Mouse (Mus musculus) forebrain, embryonic 11.5 days (tissue): ENCODE measurements around the gene Atxn1l. TPM values are rescaled to one million over a fixed set of nuclear protein-coding genes. Genes with fewer than 3 reads are reported as not detected.

Experiments
- ATAC-seq: fragments of 200-750 bp; cut with Nextera tagmentation; replicated peaks from 2 replicates; pipeline ENCODE4 v1.8.0; 2017; ENCODE audit warnings: moderate TSS enrichment; ENCODE audit not compliant: low FRiP score
- DNase-seq: peaks from one replicate; pipeline ENCODE4 v3.0.0-alpha.2; 2017; ENCODE audit warnings: low spot score
- H3K27ac ChIP-seq: fragments of 300-500 bp; sonication (generic); 2 replicates; pipeline ENCODE4 v1.5.1; 2014; ENCODE audit warnings: low read depth, low read length
- H3K27me3 ChIP-seq: fragments of 300-500 bp; sonication (generic); 2 replicates; pipeline ENCODE4 v1.6.1; 2014; ENCODE audit warnings: mild to moderate bottlenecking, low read length, mixed read lengths; ENCODE audit not compliant: control insufficient read depth, insufficient read depth
- H3K36me3 ChIP-seq: fragments of 300-500 bp; sonication (generic); 2 replicates; pipeline ENCODE4 v1.6.1; 2014; ENCODE audit warnings: mild to moderate bottlenecking, low read length, moderate library complexity, mixed read lengths; ENCODE audit not compliant: control insufficient read depth, insufficient read depth
- H3K4me1 ChIP-seq: fragments of 300-500 bp; sonication (generic); replicated peaks from 2 replicates; pipeline ENCODE4 v1.6.1; 2014; ENCODE audit warnings: low read length, mixed read lengths; ENCODE audit not compliant: control insufficient read depth, insufficient read depth
- H3K4me2 ChIP-seq: fragments of 300-500 bp; sonication (generic); 2 replicates; pipeline ENCODE4 v1.6.1; 2014; ENCODE audit warnings: low read depth, mild to moderate bottlenecking, low read length, moderate library complexity, mixed read lengths; ENCODE audit not compliant: severe bottlenecking
- H3K4me3 ChIP-seq: fragments of 300-500 bp; sonication (generic); 2 replicates; pipeline ENCODE4 v1.5.1; 2014; ENCODE audit warnings: low read depth, low read length
- H3K9ac ChIP-seq: fragments of 300-500 bp; sonication (generic); 2 replicates; pipeline ENCODE4 v1.6.1; 2014; ENCODE audit warnings: low read length
- H3K9me3 ChIP-seq: fragments of 300-500 bp; sonication (generic); 2 replicates; pipeline ENCODE4 v1.6.1; 2016; ENCODE audit warnings: low read length, mixed read lengths; ENCODE audit not compliant: control insufficient read depth
- WGBS: fragments of 180-500 bp; shearing (Covaris S2); extraction: QIAGEN DNeasy Blood & Tissue Kit; methylation state at CpG from one replicate; pipeline ENCODE4 v1.1.7; 2014; 5-methylcytosine and 5-hydroxymethylcytosine counted together
- polyA plus RNA-seq: library from polyadenylated mRNA; unstranded; fragments of >200 nt; fragmentation: Nextera tagmentation; extraction: Ambion mirVana; gene quantifications from 2 replicates; pipeline ENCODE4 v1.2.1, GENCODE M21; 2014

Gene Atxn1l
- polyA plus RNA-seq, 1 experiment from 2014 or later = 8.3 TPM

DNA sequence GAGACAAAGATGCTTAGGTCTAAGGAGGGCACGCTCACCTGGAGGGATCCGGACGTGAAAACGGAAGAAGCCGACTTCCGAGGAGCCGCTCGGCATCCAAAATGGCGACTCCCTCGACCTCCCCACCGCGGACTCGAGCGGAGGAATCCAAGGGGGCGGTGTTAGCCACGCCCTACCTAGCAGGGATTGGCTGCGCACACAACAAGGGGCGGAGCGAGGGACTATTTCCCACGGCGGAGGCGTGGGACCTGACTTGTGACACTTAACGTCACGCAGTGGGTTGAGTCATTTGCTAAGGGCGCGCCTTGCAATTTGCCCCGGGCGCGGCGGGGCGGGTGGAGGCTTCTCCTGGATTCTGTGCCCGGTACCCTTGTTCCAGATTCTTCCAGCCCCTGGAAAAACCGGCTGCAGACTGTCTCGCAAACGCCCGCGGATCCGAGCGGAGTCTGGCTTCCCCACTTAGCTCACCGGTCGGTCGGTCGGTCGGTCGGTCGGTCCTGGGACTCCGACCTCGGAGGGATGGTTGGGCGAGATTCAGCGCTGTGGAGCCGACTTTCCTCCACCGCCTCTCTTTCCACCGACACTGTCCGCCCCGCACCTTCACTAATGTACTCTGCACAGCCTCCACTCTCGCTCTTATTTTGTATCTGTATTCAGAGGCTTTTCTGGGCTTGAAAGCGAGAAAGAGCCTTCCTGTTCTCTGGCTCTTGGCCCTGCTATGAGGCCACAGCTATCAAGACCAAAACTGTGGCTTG, 44.2 kb downstream of the Atxn1l start, which contains the start of gene Ist1:
Ist1 (minus strand) TSS at position 115 of the 755 bp plus-strand sequence.
- peaks cover 4% of the 10 kb centered on the region; the same call in 1 of the 2 replicates for H3K4me1 ChIP-seq
- ATAC-seq = peak; percentile 98
- peak within 1 kb of the TSS; percentile 66 for H3K4me2 ChIP-seq
- H3K9me3 ChIP-seq = no peaks in the 10 kb centered on the region
- peak; percentile 99 for DNase-seq
- under 1% methylated on average over 57 of the region's 57 CpGs for WGBS
- no peaks in the 10 kb centered on the region for H3K27me3 ChIP-seq
- no peaks in the 10 kb centered on the region for H3K36me3 ChIP-seq
- peak within 1 kb of the TSS; percentile 41; the same call in 1 of the 2 replicates for H3K27ac ChIP-seq
- H3K4me3 ChIP-seq = peak within 1 kb of the TSS; percentile 97
- H3K9ac ChIP-seq = peak within 1 kb of the TSS; percentile 97

- no peaks in the 10 kb centered on the region for H3K27me3 ChIP-seq
- peak overlapping the region; percentile 48 for H3K4me2 ChIP-seq
- ATAC-seq = peak; percentile 71
- H3K4me3 ChIP-seq = peak overlapping the region; percentile 97
- no peaks in the 10 kb centered on the region for H3K36me3 ChIP-seq
- WGBS = under 1% methylated on average over 38 of the region's 38 CpGs
- H3K9ac ChIP-seq = peak overlapping the region; percentile 97
- DNase-seq = no peak
- peak overlapping the region; percentile 41; the same call in 1 of the 2 replicates for H3K27ac ChIP-seq
- peaks cover 4% of the 10 kb centered on the region; the same call in 1 of the 2 replicates for H3K4me1 ChIP-seq
- H3K9me3 ChIP-seq = no peaks in the 10 kb centered on the region
These were observed 44.9 kb downstream of the Atxn1l start for GRCm38 (mm10) chr8:109692443-109693145.

DNA sequence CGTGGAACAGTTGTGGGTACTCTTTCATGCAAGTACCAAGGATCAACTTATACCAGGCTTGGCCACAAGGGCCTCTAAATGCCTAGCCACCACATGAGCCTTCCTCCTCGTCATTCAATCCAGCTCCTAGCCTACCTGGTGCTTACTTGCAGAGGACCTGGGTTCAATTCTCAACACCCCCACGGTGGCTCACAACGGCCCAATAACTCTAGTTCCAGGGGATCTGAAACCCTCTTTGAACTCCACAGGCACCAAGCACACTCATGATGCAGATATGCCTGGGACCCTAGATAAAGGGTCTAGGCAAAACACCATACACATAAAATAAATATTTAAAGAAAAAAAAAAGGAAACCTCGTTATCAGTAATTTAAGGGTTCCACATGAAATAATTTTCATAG, 45.8 kb downstream of the Atxn1l start:
- Histone ChIP-seq H3K4me2 (peak overlapping the region; percentile 48), H3K9me3 (no peaks in the 10 kb centered on the region), H3K27ac (no peak overlapping the region; the same call in 1 of the 2 replicates), H3K27me3 (no peaks in the 10 kb centered on the region), H3K9ac (peak overlapping the region; percentile 97), H3K36me3 (no peaks in the 10 kb centered on the region), H3K4me3 (peak overlapping the region; percentile 97), H3K4me1 (peaks cover 4% of the 10 kb centered on the region; the same call in 1 of the 2 replicates)
- DNase-seq (peak; percentile 54), ATAC-seq (no peak)
- 65% methylated on average over 5 of the region's 5 CpGs for WGBS

DNA sequence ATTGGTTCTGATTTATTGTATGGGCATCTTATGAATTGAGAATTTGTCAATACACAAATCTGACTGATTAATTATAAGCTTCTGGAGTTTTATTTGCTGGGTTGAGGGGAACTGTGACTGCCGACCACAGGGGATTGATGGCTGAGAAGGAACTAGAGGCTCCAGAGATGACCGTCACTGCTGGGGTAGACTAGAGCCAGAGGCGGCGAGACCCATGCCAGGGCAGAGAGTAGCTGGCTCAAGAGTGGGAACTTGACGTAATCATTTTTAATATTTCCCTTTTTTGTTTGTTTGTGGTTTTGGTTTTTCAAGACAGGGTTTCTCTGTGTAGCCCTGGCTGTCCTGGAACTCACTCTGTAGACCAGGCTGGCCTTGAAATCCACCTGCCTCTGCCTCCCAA, 50.3 kb downstream of the Atxn1l start:
- no peak for DNase-seq
- H3K4me3 ChIP-seq = no peak overlapping the region
- WGBS = 93% methylated on average over 5 of the region's 5 CpGs
- H3K9me3 ChIP-seq = no peaks in the 10 kb centered on the region
- H3K4me2 ChIP-seq = no peak overlapping the region
- H3K4me1 ChIP-seq = peaks cover 4% of the 10 kb centered on the region; the same call in 1 of the 2 replicates
- H3K9ac ChIP-seq = no peak overlapping the region
- no peak overlapping the region for H3K27ac ChIP-seq
- no peaks in the 10 kb centered on the region; the same call in 1 of the 2 replicates for H3K36me3 ChIP-seq
- no peaks in the 10 kb centered on the region for H3K27me3 ChIP-seq
- ATAC-seq = no peak

DNA sequence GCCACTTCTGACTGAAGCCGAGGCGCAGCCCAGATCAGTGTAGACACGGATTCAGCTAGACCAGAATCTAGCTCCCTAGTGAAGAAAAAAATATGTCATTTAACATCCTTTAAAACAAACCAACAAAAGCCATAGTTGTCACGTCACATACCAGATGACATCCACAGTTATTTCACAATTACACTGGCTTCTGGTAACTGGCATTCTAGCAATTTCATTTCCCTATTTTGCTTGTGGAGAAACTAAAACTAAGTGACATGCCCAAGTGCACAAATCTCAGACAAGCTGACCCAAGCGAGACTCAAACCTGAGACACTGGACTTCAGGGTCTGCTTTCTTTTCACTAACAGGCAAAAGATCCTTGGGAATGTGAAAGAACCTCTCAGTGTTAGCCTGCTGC, 55.4 kb downstream of the Atxn1l start:
- DNase-seq (no peak), ATAC-seq (no peak)
- Histone ChIP-seq H3K4me2 (no peak overlapping the region), H3K27ac (no peak overlapping the region), H3K9me3 (no peaks in the 10 kb centered on the region), H3K4me1 (no peaks in the 10 kb centered on the region), H3K27me3 (no peaks in the 10 kb centered on the region), H3K9ac (no peak overlapping the region), H3K36me3 (peaks cover 4% of the 10 kb centered on the region; the same call in 1 of the 2 replicates), H3K4me3 (no peak overlapping the region)
- WGBS = 93% methylated on average over 5 of the region's 5 CpGs

DNA sequence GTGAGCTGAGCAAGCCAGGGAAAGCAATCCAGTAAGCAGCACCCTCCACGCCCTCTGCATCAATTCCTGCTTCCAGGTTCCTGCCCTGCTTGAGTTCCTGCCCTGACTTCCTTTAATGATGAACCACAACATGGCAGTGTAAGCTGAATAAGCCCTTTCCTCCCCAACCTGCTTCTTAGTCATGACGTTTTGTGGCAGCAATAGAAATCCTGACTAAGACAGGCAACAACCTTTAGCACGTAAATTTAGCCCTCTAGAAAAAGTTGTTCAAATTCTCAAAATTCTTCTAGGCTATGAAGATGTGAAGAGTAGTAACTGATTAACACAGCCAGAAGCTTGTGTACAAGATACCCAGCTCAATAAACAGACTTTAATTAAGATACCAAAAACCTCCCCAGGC, 56.0 kb downstream of the Atxn1l start:
- peaks cover 4% of the 10 kb centered on the region; the same call in 1 of the 2 replicates for H3K36me3 ChIP-seq
- WGBS = 90% methylated on average over 3 of the region's 3 CpGs
- no peaks in the 10 kb centered on the region for H3K9me3 ChIP-seq
- ATAC-seq (no peak), DNase-seq (no peak)
- H3K4me1 ChIP-seq = no peaks in the 10 kb centered on the region
- H3K27me3 ChIP-seq = no peaks in the 10 kb centered on the region
- no peak overlapping the region for H3K27ac ChIP-seq
- no peak overlapping the region for H3K4me2 ChIP-seq
- H3K9ac ChIP-seq = no peak overlapping the region
- H3K4me3 ChIP-seq = no peak overlapping the region

Other genes starting within 250 kb of the Atxn1l start
- gene Pmfbp1, start 243.7 kb downstream of the Atxn1l start, polyA plus RNA-seq = 0.19 and 0.25 TPM in 2 replicates
- 28.4 and 30.6 TPM in 2 replicates for gene Dhx38, start 171.9 kb downstream of the Atxn1l start, polyA plus RNA-seq
- 27.0 and 28.5 TPM in 2 replicates for gene Txnl4b, start 171.8 kb downstream of the Atxn1l start, polyA plus RNA-seq
- gene Hp, start 158.6 kb downstream of the Atxn1l start, polyA plus RNA-seq = 0.27 and 0.45 TPM in 2 replicates
- gene Dhodh, start 129.1 kb downstream of the Atxn1l start, polyA plus RNA-seq = 43.2 and 43.5 TPM in 2 replicates
- 0.05 and 0.19 TPM in 2 replicates for gene Pkd1l3, start 123.2 kb downstream of the Atxn1l start, polyA plus RNA-seq
- gene Ist1, start 44.5 kb downstream of the Atxn1l start, polyA plus RNA-seq = 172 and 186 TPM in 2 replicates
- 50.2 and 56.1 TPM in 2 replicates for gene Zfp821, start 32.2 kb downstream of the Atxn1l start, polyA plus RNA-seq
- 47.0 and 47.1 TPM in 2 replicates for gene Ap1g1, start 40.8 kb upstream of the Atxn1l start, polyA plus RNA-seq
- 4.3 and 4.4 TPM in 2 replicates for gene Phlpp2, start 130.8 kb upstream of the Atxn1l start, polyA plus RNA-seq
- 0.65 and 1.1 TPM in 2 replicates for gene Marveld3, start 224.5 kb upstream of the Atxn1l start, polyA plus RNA-seq